Mouse (Mus musculus) ES-E14 (cell line): ENCODE results near the gene Exoc4. TPM values are rescaled to one million over a fixed set of nuclear protein-coding genes. Genes with fewer than 3 reads are reported as not detected.

Source experiments
- DNase-seq: peaks from one replicate; pipeline ENCODE4 v3.0.0-alpha.2; 2013; ENCODE audit warnings: low read depth, low spot score
- H3K27ac ChIP-seq: 2 replicates; pipeline ENCODE4 v1.5.1; 2012; ENCODE audit warnings: low read depth, mild to moderate bottlenecking, low read length, moderate library complexity, mixed read lengths; ENCODE audit not compliant: poor library complexity, insufficient read depth, severe bottlenecking
- H3K36me3 ChIP-seq: 2 replicates; pipeline ENCODE4 v1.6.1; 2012; ENCODE audit warnings: mild to moderate bottlenecking, low read length, moderate library complexity, mixed read lengths; ENCODE audit not compliant: control insufficient read depth, poor library complexity, insufficient read depth, severe bottlenecking
- H3K4me1 ChIP-seq, 2 experiments: fragments of 150-350 bp in 1 of 2; sonication (generic) in 1 of 2; 2 replicates each; pipeline ENCODE4 v1.6.1; 2012; ENCODE audit warnings: low read length in 2 of 2, mild to moderate bottlenecking in 1 of 2, mixed read lengths in 1 of 2; ENCODE audit not compliant: control insufficient read depth in 2 of 2, insufficient read depth in 2 of 2, poor library complexity in 1 of 2
- H3K4me3 ChIP-seq, 2 experiments: fragments of 150-350 bp in 1 of 2; sonication (generic) in 1 of 2; 2 replicates each; pipeline ENCODE4 v1.5.1; 2012; ENCODE audit warnings: low read length in 2 of 2, low read depth in 1 of 2, mild to moderate bottlenecking in 1 of 2, mixed read lengths in 1 of 2; ENCODE audit not compliant: insufficient read depth in 1 of 2, poor library complexity in 1 of 2, severe bottlenecking in 1 of 2
- H3K9ac ChIP-seq: 2 replicates; pipeline ENCODE4 v1.6.1; 2012; ENCODE audit warnings: low read depth, mild to moderate bottlenecking, low read length, mixed read lengths; ENCODE audit not compliant: poor library complexity, insufficient read depth, severe bottlenecking
- H3K9me3 ChIP-seq: fragments of 150-350 bp; sonication (generic); 2 replicates; pipeline ENCODE4 v1.6.1; 2012; ENCODE audit warnings: low read depth, mild to moderate bottlenecking, low read length; ENCODE audit not compliant: control insufficient read depth, insufficient read depth
- CHD2 ChIP-seq: IDR thresholded peaks from 2 replicates; pipeline ENCODE4 v1.6.1; 2014; ENCODE audit warnings: mild to moderate bottlenecking, low read depth, low read length, inconsistent platforms
- HCFC1 ChIP-seq: IDR thresholded peaks from 2 replicates; pipeline ENCODE4 v1.6.1; 2012; ENCODE audit warnings: low read length, inconsistent platforms, borderline replicate concordance; ENCODE audit not compliant: insufficient read depth
- MAFK ChIP-seq: IDR thresholded peaks from 2 replicates; pipeline ENCODE4 v1.6.1; 2014; ENCODE audit warnings: mild to moderate bottlenecking, low read depth, low read length, inconsistent platforms; ENCODE audit not compliant: insufficient read depth
- ZC3H11A ChIP-seq: IDR thresholded peaks from 2 replicates; pipeline ENCODE4 v1.6.1; 2012; ENCODE audit warnings: low read depth, mild to moderate bottlenecking, inconsistent platforms, low read length, borderline replicate concordance
- ZNF384 ChIP-seq: IDR thresholded peaks from 2 replicates; pipeline ENCODE4 v1.6.1; 2012; ENCODE audit warnings: low read depth, low read length, inconsistent platforms
- in situ Hi-C, 2 experiments: fragments of 600-800 bp; cut with MboI; formaldehyde crosslinking; loops; one replicate each; pipeline ENCODE4 v1.15.1; 2025; ENCODE audit warnings: low sequenced_read_pairs in 2 of 2, inconsistent platforms in 1 of 2; ENCODE audit not compliant: unreplicated experiment in 2 of 2
- total RNA-seq: library from RNA; depleted of rRNA; stranded (reverse); fragments of 300-350 nt; gene quantifications from 2 replicates; pipeline ENCODE4 v1.2.3, GENCODE M21; 2012

Gene Exoc4
- total RNA-seq, 1 experiment = 99.3 TPM

DNA sequence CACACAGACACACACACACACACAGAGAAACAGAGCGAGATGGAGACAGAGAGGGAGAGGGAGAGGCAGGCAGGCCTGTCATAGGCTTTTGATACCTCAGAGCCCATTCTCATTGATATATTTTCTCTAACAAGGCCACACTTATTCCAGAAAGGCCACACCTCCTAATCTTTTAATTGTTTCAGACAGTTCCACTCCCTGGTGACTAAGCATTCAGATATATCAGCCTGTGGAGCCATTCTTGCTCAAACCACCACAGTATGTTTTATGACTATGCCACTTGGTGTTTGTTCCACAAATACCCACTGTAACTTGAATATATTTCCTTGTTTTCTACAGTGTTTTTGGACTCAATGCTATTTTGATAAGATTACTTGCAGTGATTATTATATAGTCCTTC is 150.6 kb downstream of the Exoc4 start:
- H3K4me3 ChIP-seq = no peak overlapping the region
- H3K27ac ChIP-seq = no peak overlapping the region
- no peak overlapping the region for H3K9ac ChIP-seq
- no peak for DNase-seq
- no peaks in the 10 kb centered on the region for H3K36me3 ChIP-seq
- no peak for TF ChIP-seq ZNF384
- no peak for TF ChIP-seq CHD2
- no peak for TF ChIP-seq MAFK
- no peak for TF ChIP-seq HCFC1
- TF ChIP-seq ZC3H11A = no peak
- in situ Hi-C loops = no loop called here
- no peaks in the 10 kb centered on the region for H3K4me1 ChIP-seq
- H3K9me3 ChIP-seq = no peaks in the 10 kb centered on the region

DNA sequence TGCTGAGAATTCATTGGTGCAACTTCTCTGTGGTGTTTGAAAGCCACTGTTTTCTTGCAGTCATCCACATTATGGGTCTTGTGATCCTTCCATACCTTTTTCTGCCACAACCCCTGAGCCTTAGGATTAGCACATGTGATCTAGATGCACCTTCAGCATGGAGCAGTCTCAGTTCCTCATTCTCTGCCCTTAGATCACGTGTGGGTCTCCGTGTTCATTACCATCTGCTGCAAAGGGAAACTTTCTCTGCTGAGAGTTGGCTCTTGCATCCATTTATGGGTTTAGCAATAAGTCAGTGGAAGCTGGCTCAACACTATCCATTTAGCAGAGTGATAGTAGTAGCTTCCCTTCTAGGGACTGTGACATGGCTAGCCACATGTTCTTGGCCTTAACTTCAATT is 152.3 kb downstream of the Exoc4 start:
- Histone ChIP-seq H3K4me3 (no peak overlapping the region), H3K9ac (no peak overlapping the region), H3K36me3 (no peaks in the 10 kb centered on the region), H3K27ac (no peak overlapping the region), H3K4me1 (no peaks in the 10 kb centered on the region), H3K9me3 (no peaks in the 10 kb centered on the region)
- TF ChIP-seq ZNF384 (no peak), CHD2 (no peak), ZC3H11A (no peak), HCFC1 (no peak), MAFK (no peak)
- in situ Hi-C loops = no loop called here
- DNase-seq = no peak

DNA sequence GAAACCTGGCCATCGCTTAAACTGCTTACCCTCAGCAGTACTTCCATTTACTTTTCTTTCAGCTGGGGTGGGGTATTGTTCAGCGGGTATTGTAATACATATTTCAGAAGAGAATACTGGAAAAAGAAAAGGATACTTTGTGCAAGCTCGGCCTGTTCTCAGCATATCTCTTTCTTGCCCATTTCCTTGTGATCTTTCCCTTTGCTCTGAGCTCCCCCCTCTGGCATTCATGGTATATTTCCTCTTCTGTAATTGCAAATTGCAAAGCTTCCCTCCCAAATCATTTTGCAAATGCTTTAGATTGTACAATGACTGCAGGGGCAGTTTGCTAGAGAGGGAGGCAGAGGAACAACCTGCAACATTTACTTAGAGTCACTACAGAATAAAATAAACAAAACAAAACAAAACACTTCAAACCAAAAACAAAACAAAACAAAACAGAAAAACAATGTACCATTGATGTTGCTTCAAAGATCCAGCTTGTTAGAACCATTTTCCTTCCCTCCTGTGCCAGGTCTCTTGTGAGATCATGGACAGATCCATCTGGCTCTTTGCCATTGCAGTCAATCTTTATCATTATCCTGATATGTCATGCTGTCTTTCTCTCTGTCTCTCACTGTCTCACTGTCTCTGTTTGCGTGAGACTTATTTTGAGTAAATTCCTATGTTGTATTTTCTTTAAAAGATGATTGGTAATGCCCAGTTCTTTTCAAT is 156.8 kb downstream of the Exoc4 start:
- Histone ChIP-seq H3K36me3 (no peaks in the 10 kb centered on the region), H3K4me1 (no peaks in the 10 kb centered on the region), H3K9me3 (no peaks in the 10 kb centered on the region), H3K27ac (no peak overlapping the region), H3K4me3 (no peak overlapping the region), H3K9ac (no peak overlapping the region)
- no peak for DNase-seq
- in situ Hi-C loops = no loop called here
- TF ChIP-seq CHD2 (no peak), MAFK (no peak), ZC3H11A (no peak), HCFC1 (no peak), ZNF384 (no peak)

DNA sequence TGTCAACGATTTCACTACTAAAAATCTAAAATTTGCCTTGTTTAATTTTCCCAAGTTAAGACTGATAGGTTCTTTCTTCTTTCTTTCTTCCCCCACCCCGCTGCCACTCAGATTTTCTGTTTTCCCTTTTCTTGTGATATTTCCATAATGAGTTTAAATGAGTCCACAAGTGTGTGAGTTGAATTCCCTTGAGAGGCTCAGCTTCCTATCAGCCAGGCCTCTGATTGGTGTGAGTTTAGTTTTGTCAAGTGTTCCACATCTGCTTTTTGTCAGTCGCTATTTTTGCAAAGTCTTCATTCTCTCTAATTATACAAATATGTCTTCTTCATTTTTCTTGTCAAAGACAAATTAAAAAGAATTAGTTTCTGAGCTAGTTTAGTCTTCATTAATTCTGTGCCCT is 160.7 kb downstream of the Exoc4 start:
- TF ChIP-seq ZNF384 (no peak), HCFC1 (no peak), CHD2 (no peak), ZC3H11A (no peak), MAFK (no peak)
- no peak overlapping the region for H3K27ac ChIP-seq
- H3K4me1 ChIP-seq = no peaks in the 10 kb centered on the region
- in situ Hi-C loops = no loop called here
- no peaks in the 10 kb centered on the region for H3K9me3 ChIP-seq
- H3K36me3 ChIP-seq = no peaks in the 10 kb centered on the region
- H3K4me3 ChIP-seq = no peak overlapping the region
- no peak for DNase-seq
- no peak overlapping the region for H3K9ac ChIP-seq
